Comparison of ENCODE assay signal across 27 mouse cellular contexts in genomic region chr19:34912366-34912765, GRCm38 (mm10). TPM values are rescaled to one million over a fixed set of nuclear protein-coding genes. Genes with fewer than 3 reads are reported as not detected.
"Had no signal": no experiment of that assay in that cellular context is flagged by ENCODE, and none has a peak within 500 bp of the region (broad histone marks: within the 10 kb centered on the region; RNA-seq: fewer than 3 reads in every experiment).

No protein-coding gene starts in this region.

- H3K4me3 ChIP-seq: embryonic facial prominence, embryonic 10.5 days; embryonic facial prominence, embryonic 12.5 days; embryonic facial prominence, embryonic 13.5 days; embryonic facial prominence, embryonic 15.5 days; erythroblast, embryonic 14.5 days; forebrain, embryonic 10.5 days; forebrain, embryonic 12.5 days; forebrain, embryonic 13.5 days; forebrain, embryonic 15.5 days; gastrocnemius, adult 2 months; heart, adult 2 months had no signal

- H3K4me1 ChIP-seq: embryonic facial prominence, embryonic 10.5 days; embryonic facial prominence, embryonic 12.5 days; embryonic facial prominence, embryonic 13.5 days; embryonic facial prominence, embryonic 15.5 days; forebrain, embryonic 12.5 days; forebrain, embryonic 13.5 days; forebrain, embryonic 15.5 days had no signal

- H3K27me3 ChIP-seq: embryonic facial prominence, embryonic 12.5 days; embryonic facial prominence, embryonic 13.5 days; embryonic facial prominence, embryonic 15.5 days; forebrain, embryonic 12.5 days; forebrain, embryonic 13.5 days; forebrain, embryonic 15.5 days had no signal

- DNase-seq: cerebellum, adult 2 months; cerebellum, adult 8-10 months; cerebellum, adult 9-10 months; cerebellum, adult 9-11 months; cerebellum, postnatal 10 days; cerebellum, postnatal 14 days; cerebellum, postnatal 25 days; cerebellum, postnatal 36 days; embryo, embryonic 11 days; forebrain, postnatal 0 days; gastrocnemius, adult 2 months; gastrocnemius, postnatal 10 days; gastrocnemius, postnatal 14 days; gastrocnemius, postnatal 25 days; gastrocnemius, postnatal 36 days; heart, adult 11 months; heart, adult 18-20 months; heart, adult 2 months had no signal

- H3K27ac ChIP-seq: embryonic facial prominence, embryonic 10.5 days; embryonic facial prominence, embryonic 12.5 days; embryonic facial prominence, embryonic 13.5 days; embryonic facial prominence, embryonic 15.5 days; forebrain, embryonic 10.5 days; forebrain, embryonic 12.5 days; forebrain, embryonic 13.5 days; forebrain, embryonic 15.5 days; gastrocnemius, adult 2 months; heart, adult 2 months had no signal

- H3K36me3 ChIP-seq: embryonic facial prominence, embryonic 10.5 days; embryonic facial prominence, embryonic 12.5 days; embryonic facial prominence, embryonic 13.5 days; embryonic facial prominence, embryonic 15.5 days; forebrain, embryonic 10.5 days; forebrain, embryonic 12.5 days; forebrain, embryonic 15.5 days had no signal

RNA-seq across cellular contexts. Expression of gene Pank1, which starts 33.1 kb away (rescaled TPM):
- polyA plus RNA-seq: erythroblast, embryonic 14.5 days had no signal
